Mouse (Mus musculus) T-helper 17 cell (primary cell): ENCODE results near the gene Miga1.
"Not testable (repeated sequence)": the region's sequence is repeated elsewhere in the genome, so short reads cannot be mapped to it uniquely, and the experiment has no call there.

Experiments
- in situ Hi-C, 2 experiments: fragments of 300-600 bp; cut with MboI, MseI; formaldehyde crosslinking; loops; 1 replicate in 1 of 2; 2 replicates in 1 of 2; pipeline ENCODE4 v1.15.1; 2025; ENCODE audit warnings: high pct_unique_total_duplicates in 2 of 2

Miga1 gene

DNA sequence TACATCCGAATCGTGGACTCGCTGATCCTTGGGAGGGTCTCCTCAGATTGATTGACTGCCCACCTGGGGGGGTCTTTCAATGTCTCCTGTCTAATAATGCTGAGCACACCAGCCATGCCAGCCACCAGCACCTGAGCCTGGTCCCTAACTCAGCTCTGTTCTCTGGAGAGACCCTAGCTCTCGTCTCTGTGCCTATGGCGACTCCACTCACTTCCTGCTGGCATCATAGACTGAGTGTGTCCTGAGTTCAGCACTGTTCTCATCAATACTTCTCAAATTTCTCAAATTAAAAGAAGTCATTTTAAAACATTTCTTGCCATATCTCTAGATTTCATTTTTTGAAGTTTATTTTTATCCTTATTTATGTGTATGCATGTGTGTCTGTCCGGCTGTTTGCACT lies 8.1 kb downstream of the Miga1 start:
- in situ Hi-C loops: no loop called here

DNA sequence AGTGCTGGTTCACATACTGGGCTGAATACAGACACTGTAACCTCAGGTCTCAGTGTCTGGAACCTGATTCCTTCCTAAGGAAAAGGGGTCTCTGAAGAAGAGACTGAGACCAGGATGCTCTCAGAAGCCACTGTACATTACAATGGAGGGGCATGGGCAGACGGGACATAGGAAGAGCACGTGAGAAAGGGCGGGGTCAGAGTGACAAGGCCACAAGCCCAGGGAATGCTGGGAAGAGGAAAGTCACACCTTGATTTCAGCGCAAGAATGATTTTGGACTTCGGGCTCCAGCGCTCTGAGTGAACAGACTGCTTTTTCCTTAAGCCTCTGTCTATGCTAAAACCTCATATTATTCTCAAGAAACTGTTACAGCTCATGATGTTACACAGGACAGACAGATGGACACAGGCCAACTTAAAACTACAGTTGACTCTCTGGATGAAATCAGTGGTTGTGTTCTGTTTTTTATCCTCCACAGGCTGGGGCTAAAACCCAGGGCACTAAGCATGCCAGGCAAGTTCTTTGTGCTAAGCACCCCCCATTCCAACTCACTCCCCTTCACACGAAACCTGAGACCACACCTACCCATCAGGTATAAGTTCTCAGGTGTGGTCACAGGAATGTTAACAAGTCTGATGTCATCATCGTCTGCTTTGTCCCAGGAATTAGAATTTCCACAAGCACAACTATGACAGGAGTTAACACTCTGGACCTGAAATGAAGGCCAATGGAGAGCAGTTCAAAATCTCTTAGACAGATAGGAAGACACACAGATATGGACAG lies 18.3 kb downstream of the Miga1 start:
- in situ Hi-C loops: no loop called here

DNA sequence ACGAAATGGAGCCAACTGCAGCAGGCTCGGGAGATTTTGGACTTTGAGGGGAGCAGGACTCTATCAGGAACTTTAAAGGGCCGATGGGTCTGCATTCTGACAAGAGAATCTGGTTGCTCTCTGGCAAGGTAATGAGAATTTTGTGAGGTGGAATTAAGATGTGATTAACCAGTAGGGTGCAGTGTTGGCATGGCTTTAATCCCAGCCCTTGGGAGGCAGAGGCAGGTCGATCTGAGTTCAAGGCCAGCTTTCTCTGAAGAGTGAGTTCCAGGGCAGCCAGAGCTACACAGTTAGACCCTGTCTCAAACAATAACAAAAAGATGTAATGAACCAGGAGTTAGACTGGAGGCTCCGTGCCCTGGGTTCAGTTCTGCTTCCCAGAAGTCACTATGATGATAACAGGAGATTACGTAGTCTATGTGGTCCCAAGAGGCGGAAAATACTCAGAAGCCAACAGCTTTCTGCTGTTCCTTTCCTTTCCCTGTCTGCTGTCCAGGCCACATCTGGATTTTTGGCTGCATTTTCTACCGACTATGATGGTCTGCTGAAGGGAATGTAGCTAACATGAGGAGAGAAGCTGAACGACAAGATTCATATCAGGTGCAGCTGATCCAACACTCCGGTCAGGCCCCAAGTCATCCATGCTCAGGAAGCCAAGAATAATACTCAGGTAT lies 19.1 kb downstream of the Miga1 start:
- in situ Hi-C loops: no loop called here

GRCm38 (mm10) chr3:152316447-152317173 lies 23.6 kb downstream of the Miga1 start:
- in situ Hi-C loops: not testable (repeated sequence)

GRCm38 (mm10) chr3:152315613-152316012 lies 24.6 kb downstream of the Miga1 start:
- in situ Hi-C loops: no loop called here

DNA sequence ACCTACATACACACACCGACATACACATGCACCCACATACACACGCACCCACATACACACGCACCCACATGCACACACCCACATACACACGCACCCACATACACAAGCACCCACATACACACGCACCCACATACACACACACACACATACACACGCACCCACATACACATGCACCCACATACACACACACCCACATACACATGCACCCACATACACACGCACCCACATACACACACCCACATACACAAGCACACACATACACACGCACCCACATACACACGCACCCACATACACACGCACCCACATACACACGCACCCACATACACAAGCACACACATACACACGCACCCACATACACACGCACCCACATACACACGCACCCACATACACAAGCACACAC lies 25.5 kb downstream of the Miga1 start:
- in situ Hi-C loops: not testable (repeated sequence)

GRCm38 (mm10) chr3:152309250-152309645 lies 31.0 kb downstream of the Miga1 start:
- in situ Hi-C loops: no loop called here

GRCm38 (mm10) chr3:152308485-152309249 lies 31.5 kb downstream of the Miga1 start:
- in situ Hi-C loops: no loop called here

DNA sequence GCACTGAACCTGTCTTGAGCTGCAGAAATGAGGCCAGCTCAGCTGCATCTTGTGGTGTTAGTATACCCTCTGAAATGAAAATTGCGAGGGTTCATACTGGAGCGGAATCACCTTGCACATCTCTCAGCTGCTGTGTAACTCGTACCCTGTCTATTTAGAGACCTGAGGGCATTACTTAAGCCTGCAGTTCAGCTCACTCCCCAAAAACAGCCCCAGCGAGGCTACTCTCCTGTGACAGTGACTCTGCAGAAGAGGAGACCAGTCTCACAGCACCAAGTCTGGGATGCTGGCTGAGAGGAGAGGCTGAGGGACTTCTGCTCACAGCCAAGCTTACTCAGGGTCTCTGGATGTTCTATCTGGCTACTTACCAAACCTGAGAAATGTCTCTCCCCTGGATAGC lies 34.2 kb downstream of the Miga1 start:
- in situ Hi-C loops: no loop called here

GRCm38 (mm10) chr3:152305080-152305479 lies 35.1 kb downstream of the Miga1 start:
- in situ Hi-C loops: no loop called here

GRCm38 (mm10) chr3:152304093-152304815 lies 36.0 kb downstream of the Miga1 start:
- in situ Hi-C loops: no loop called here

GRCm38 (mm10) chr3:152302991-152303390 lies 37.2 kb downstream of the Miga1 start:
- in situ Hi-C loops: no loop called here

DNA sequence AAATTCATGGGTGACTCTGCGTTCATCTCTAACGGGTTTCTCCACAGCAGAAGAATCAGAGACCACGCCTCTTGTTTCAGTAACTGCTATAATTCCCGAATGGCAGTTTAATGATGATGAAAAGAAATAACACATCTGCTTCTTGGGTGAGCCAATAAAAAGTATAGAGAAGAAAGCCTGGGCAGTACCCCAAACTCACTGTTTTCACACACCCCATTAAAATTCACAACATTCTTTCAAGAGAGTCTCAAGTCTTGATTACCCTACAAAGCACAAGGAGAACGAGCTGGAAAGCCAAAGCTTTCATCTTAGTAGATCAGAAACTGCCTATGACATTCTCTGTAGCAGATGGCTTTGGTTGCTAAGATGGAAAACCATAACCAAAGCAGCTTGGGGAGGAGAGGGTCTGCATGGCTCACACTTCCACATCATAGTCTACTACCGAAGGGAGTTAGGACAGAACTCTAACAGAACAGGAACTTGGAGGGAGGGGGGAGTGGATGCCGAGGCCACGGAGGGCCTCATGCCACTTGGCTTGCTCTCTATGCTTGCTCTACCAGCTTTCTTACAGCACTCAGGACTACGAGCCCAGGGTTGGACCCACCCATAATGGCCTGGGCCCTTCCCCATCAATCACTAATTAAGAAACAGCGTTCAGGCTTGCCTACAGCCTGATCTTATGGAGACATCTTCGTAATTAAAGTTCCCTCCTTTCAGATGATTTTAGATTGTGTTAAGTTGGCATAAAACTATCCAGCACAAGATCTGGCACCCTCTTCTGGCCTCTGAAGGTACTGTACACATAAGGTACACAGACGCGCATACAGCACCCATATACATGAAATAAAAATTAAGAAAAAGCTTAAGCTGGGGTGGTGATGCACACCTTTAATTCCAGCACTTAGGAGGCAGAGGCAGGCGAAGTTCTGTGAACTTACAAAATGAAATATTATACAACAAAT lies 39.5 kb downstream of the Miga1 start:
- in situ Hi-C loops: no loop called here

DNA sequence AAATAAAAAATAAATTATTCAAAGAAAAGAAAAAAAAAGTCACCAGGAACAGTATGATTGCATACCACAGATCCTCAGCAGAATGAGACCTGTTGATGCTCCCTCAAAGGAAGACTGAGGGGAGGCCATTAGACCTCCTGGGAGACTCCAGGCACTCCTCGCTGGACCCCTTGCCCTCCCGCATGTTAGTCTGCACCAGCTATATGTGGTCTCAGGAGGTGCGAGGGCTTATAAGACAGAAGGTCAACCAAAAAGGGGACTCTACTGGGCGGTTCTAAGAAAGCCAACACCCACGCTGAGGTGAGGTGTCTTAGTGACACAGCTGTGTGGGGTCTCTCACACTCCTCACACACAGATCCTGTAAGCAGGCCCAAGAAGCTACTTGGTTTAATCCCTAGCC lies 44.3 kb downstream of the Miga1 start:
- in situ Hi-C loops: no loop called here

- in situ Hi-C loops: no loop called here
Observed at GRCm38 (mm10) chr3:152294400-152294799, 45.8 kb downstream of the Miga1 start.

DNA sequence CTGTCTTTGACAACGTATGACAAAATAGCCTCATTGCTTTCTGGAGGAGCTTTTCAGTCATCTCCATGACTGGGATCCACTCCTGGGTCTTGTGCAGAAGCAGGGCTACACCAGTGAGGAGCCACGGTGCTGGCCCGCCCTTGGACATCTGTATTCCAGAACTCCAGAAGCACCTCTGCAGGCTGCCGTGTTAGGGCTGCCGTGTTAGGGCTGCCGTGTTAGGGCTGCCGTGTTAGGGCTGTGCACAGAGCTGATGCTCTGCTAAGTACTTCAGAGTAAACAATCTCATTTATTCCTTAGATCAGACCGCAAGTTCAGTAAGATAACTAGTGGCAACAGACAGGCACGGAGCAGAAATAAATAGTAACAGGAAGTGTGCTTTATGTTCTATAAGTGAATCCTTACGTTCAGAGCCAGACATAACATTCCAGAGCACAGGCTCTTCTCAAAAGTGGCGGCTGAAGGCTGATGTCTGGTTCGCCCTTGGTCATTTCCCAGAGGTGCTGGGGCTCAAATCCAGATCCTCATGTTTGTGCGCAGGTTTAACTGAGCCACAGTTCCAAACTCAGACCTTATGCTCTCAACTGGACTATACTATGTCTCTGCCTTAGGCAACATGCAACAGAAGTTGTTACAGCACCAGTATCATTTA lies 46.6 kb downstream of the Miga1 start:
- in situ Hi-C loops: no loop called here

DNA sequence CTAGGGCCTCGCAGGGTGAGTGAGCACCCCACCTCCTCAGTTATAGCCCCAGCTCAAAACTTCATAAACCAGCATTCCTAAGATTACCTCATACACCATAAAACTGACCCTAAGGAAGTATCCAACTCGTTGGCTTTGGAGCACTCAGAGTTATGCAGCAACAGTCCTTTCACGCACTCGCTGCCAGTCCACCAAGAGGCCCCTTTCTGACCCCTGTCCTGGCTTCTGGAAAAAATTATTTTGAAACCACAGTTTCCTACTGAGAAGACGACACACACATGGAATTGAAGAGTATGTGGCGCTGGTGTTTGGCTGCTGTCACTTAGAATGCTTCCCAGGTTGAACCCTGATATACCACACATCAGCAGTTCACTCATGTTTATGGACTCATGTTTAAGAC lies 48.3 kb downstream of the Miga1 start:
- in situ Hi-C loops: no loop called here

DNA sequence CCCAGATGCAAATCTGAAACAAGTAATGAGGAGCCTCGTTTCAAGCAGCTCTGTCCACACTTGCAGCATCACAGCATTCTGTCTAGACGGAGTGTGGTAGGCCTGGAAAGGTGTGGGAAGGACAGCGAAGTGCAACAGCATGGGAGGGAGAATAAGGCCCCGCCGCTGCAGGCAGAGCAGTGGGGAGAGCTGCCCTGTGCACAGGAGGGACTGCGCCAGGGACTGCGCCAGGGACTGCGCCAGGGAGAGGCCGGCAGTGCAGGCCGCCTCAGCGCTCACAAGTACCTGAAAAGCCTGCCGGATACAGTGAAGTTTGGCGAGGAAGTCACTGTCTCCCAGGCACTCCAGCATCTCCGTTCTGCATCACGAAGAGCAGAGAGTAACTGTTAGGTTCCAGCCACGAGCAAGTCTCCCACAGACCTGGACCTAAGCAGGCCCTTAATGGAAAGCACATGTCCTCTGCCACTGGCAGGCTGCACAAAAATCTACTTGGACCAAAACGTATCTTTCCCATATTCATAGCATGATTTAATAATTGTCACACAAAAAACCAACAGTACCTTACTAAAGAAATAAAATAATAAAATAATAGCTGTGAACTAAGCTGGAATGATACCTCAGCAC lies 49.9 kb downstream of the Miga1 start:
- in situ Hi-C loops: no loop called here

DNA sequence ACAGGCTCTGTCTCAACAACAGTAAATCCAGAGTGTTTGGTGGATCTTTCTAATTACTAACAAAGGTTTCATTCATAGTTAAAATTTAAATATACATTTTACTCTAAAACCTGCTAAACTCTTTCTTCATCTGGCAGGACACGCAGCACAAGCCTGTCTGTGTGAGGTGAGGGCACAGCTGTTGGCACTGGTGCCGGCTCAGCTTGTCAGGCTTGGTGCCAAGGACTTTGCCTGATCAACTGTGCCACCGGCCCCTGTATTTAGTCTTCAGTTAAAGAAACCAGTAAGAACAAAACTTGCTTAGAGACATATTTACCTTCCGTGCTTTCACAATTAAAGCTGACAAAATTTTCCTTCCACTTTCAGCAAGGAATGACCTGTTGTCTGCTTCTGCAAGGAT lies 51.5 kb downstream of the Miga1 start:
- in situ Hi-C loops: no loop called here
